Mouse (Mus musculus) CD4-positive, CD25-positive, alpha-beta regulatory T cell, adult 4 months (primary cell): ENCODE measurements around the gene Washc1. TPM values are rescaled to one million over a fixed set of nuclear protein-coding genes. Genes with fewer than 3 reads are reported as not detected.
"Not testable (repeated sequence)": the region's sequence is repeated elsewhere in the genome, so short reads cannot be mapped to it uniquely, and the experiment has no call there.

Source experiments
- ATAC-seq: one replicate; pipeline ENCODE4 v1.8.0; 2017
- polyA plus RNA-seq, 2 experiments: library from polyadenylated mRNA; unstranded; fragments of 100-300 nt; shearing (Covaris generic); gene quantifications; one replicate each; pipeline ENCODE4 v1.2.1; 2017

Gene Washc1
- polyA plus RNA-seq, 2 experiments from 2014 or later = 28.7 to 49.1 TPM

DNA sequence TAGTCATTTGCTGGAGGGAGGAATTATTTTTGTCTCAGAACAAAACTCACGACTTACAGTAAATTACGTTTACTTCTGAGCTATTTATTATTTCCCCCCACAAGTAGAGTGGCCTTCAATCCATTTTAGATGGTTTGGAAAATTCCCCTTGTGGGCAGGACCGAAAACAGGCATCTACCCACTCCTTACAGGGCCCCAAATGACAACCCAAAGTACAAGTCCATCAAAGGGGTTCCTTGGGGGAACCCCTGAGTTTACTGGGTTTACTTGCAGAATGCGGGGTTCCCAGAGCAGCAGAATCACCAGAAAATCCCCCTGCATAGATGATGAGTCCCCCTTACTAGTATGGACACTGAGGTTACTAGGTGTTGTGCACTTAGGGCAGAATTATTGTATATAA, 821 bp downstream of the Washc1 start:
- ATAC-seq = peak; percentile 15

DNA sequence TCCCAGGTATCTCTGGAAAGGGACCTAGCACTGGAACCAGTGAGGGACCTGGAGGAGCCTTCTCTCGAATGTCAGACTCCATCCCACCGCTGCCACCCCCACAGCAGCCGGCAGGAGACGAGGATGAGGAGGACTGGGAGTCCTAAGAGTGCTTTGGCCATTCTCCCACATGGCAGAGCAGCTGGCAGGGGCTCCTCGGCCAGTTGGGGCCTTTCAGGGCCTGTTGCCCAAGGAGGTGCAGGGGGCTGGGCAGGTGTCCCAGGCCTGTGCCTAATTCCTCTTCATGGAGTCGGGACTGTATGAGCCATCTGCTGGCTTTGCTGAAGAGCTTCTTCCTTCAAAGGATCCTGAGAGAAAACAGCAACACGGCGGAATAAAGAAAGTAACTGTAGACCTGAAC, 7.6 kb downstream of the Washc1 start:
- ATAC-seq = no peak

DNA sequence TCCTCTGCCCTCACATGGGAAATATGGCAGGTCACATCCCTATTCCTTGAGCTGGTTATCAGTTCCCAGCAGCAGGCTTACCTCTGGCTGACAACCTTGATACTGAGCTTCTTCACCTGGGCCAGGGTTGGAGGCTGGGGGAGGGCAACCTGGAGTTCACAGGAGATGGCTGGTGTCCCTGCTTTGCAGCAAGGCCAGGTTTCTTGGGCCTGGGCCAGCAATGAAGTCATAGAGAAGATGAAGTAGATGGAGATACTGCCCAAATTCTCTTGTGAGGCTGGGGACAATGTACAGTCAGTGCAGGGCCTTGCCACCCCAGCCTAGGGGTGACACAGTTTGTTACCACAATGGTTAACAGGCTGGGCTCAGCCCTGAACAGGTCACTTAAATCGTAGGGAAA, 9.4 kb downstream of the Washc1 start:
- no peak for ATAC-seq

- ATAC-seq = peak; percentile 94
Measured at GRCm38 (mm10) chr17:66123066-66123815, 11.9 kb downstream of the Washc1 start, which contains the start of gene Ddx11. TSS of gene Ddx11 (plus strand) at chr17:66123520.

DNA sequence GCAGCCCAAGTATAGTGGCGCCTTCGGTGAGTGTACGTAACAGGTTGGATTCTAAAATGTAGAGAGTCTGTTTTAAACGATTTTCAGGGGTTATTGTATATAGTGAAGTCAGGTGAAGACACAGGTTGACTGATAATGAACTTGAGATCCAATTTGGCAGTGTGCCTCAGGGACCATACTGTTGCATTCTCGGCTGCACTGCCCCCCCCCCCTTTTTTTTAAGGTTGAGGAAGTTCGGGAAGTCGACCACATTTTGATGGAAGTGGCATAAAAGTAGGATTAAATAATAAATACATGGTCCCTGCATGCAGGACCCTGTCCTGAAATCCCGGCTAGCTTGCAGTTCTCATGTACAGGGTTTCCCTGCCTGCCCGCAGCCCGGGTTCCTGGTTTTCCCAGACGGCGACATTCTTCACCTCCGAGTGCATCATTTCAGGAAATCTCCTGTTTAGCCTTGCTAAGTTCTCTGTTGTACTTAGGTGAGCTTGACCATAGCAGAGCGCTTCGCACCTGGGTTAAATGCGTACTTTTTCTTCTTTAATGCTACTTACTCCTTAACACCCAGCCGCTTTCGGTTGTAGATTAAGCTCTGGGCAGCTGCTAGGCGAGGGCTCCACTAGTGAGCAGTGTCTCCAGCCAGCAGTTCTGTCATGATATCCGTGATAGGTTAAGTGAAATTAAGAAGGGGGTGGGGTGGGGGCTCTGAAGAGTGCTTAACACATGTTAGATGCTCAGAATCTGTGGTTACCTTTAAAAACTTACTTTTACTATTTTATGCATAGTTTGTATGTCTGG, 12.7 kb downstream of the Washc1 start:
- ATAC-seq = no peak

DNA sequence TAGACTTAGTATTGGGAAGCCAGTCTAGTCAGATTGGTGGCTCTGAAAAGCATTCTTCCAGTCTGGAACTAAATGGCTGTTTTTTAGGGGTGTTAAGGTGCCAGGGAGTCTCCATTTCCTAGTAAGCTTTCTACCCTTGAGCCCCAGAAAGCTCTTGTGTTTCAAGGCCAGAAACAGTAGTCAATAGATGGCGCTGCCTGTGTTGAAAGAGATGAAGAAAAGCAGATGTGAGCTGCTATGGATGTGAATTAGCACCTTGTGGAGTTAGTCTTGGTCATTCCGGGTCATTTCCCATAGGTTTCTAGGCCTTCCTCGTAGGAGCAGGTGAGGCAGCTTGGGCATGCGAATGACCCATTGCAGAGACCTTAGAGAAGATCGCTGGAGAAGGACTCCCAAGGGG, 13.9 kb downstream of the Washc1 start:
- ATAC-seq = no peak

GRCm38 (mm10) chr17:66130371-66130770, 19.0 kb downstream of the Washc1 start:
- no peak for ATAC-seq

- peak; percentile 84 for ATAC-seq
Measured at GRCm38 (mm10) chr17:66131212-66131611, 19.9 kb downstream of the Washc1 start.

DNA sequence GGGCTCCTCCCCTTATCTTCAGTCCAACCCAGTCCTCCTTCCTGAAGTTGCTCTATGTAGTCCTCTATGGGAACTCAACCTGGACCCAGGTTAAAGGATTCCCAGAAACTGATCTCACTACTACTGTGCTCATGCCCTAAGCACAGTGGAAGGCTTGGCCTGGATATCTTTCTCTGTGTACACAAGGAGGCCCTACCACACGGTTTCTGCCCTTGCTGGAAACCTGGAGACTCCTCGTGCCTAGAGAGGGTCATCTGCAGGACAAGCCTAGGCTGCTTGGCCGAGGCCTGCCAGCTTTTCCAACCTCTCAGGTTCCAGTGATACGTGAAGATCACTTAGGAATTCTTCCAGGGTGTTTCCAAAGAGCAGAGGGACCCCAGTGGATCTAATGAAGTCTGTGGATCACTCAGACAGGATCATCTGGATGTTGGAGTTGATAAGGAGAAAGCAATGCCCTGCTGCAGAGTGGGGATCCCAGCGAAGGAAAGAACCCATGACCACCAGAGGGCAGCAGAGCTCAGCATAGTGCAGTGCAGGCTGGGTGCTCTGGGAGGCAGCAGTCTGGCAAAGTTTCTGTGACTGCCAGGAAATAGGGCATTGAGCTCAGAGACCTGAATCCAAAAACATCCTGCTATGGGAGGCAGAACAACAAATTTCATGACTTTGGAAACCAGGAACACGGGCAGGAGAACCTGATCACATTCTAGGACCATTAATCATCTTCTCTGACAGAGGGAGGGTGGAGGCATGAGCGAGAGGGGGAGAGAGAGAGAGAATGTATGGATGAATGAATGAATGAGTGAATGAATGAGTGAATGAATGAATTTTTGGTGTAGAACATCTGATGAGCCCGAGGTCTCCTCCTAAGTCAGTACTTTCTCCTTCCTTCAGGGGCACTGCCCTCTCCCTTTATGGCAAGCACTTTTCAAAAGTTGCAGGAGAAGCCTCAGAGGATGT, 41.6 kb downstream of the Washc1 start:
- ATAC-seq = peak; percentile 68

GRCm38 (mm10) chr17:66153735-66154423, 42.5 kb downstream of the Washc1 start:
- ATAC-seq = not testable (repeated sequence)

GRCm38 (mm10) chr17:66154876-66155275, 43.5 kb downstream of the Washc1 start:
- ATAC-seq = no peak

DNA sequence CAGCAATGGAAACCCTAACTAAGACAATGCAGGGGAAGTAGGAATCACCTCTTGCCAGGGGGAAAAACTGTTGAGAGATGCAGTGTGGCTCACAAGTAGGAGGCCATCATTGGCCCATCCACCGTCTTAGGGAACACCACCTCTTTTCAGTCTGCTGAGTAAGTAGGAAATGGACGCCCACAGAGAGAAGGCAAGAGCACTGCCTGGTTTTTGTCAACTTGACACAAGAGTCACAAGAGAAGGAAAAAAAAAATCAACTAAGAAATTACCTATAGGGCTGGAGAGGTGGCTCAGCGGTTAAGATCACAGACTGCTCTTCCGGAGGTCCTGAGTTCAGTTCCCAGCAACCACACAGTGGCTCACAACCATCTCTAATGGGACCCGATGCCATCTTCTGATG, 46.9 kb downstream of the Washc1 start:
- ATAC-seq = no peak

GRCm38 (mm10) chr17:66167141-66167540, 55.8 kb downstream of the Washc1 start:
- ATAC-seq = not testable (repeated sequence)

Other genes with a start within 250 kb of the Washc1 start
- gene Ralbp1, start 225.7 kb upstream of the Washc1 start, polyA plus RNA-seq = 10 to 100 TPM; 45.5 to 62.2 TPM
- 10 to 100 TPM; 27.0 to 31.0 TPM for gene Twsg1, start 160.3 kb upstream of the Washc1 start, polyA plus RNA-seq
- 100 to 1,000 TPM; 149 to 151 TPM for gene Ankrd12, start 34.5 kb upstream of the Washc1 start, polyA plus RNA-seq
- 100 to 1,000 TPM; 218 to 226 TPM for gene Ndufv2, start 10.0 kb upstream of the Washc1 start, polyA plus RNA-seq
- 10 to 100 TPM; 11.4 to 24.8 TPM for gene Ddx11, start 12.0 kb downstream of the Washc1 start, polyA plus RNA-seq